Mouse (Mus musculus) heart, postnatal 10 days (tissue): ENCODE data around the gene Saysd1. TPM values are rescaled to one million over a fixed set of nuclear protein-coding genes. Genes with fewer than 3 reads are reported as not detected.
A peak's percentile ranks its signal among the peaks of the same experiment; 100 is the strongest.

Experiments
- DNase-seq, 2 experiments: peaks; one replicate each; pipeline ENCODE4 v3.0.0; 2021
- intact Hi-C: fragments of 180-260 bp; cut with DNase I; formaldehyde crosslinking; loops from one replicate; pipeline ENCODE4 v1.15.1; 2025
- total RNA-seq, 2 experiments: library from RNA; stranded (reverse); gene quantifications; 2 replicates each; pipeline ENCODE4 v1.2.3; 2021

Saysd1 gene
- total RNA-seq, 2 experiments from 2014 or later = 2.5 to 2.8 TPM

GRCm38 (mm10) chr14:20114951-20115350 is 23.4 kb downstream of the Saysd1 start:
- no peak for DNase-seq

GRCm38 (mm10) chr14:20113964-20114363 is 24.4 kb downstream of the Saysd1 start:
- intact Hi-C loops = loop anchor here (1.0 kb wide), 1 partner anchor 144 kb away; no protein-coding TSS in a partner anchor
- peak; percentile 84 to 91 for DNase-seq

More at GRCm38 (mm10) chr14:20114951-20115350, 23.4 kb downstream of the Saysd1 start:
- intact Hi-C loops = loop anchor here (1.0 to 5.0 kb wide), 2 partner anchors 67 to 143 kb away; partner anchors contain the start of gene Kcnk5

GRCm38 (mm10) chr14:20113189-20113961 is 25.0 kb downstream of the Saysd1 start:
- intact Hi-C loops = no loop called here
- DNase-seq = no peak

GRCm38 (mm10) chr14:20112218-20112617 is 26.1 kb downstream of the Saysd1 start:
- intact Hi-C loops = no loop called here
- DNase-seq = no peak

GRCm38 (mm10) chr14:20110945-20111344 is 27.4 kb downstream of the Saysd1 start:
- no peak for DNase-seq
- intact Hi-C loops = no loop called here

- intact Hi-C loops = no loop called here
- no peak for DNase-seq
These were observed 32.1 kb downstream of the Saysd1 start for GRCm38 (mm10) chr14:20106271-20106670.

GRCm38 (mm10) chr14:20103207-20103606 is 35.1 kb downstream of the Saysd1 start:
- intact Hi-C loops = no loop called here
- peak in 1 of 2 experiments; percentile 15 for DNase-seq

GRCm38 (mm10) chr14:20098061-20098460 is 40.3 kb downstream of the Saysd1 start:
- intact Hi-C loops = no loop called here
- DNase-seq = no peak

GRCm38 (mm10) chr14:20094942-20095341 is 43.4 kb downstream of the Saysd1 start:
- intact Hi-C loops = no loop called here

GRCm38 (mm10) chr14:20093493-20093892 is 44.8 kb downstream of the Saysd1 start:
- intact Hi-C loops = no loop called here

More at GRCm38 (mm10) chr14:20094942-20095341, 43.4 kb downstream of the Saysd1 start:
- no peak for DNase-seq

GRCm38 (mm10) chr14:20084335-20084734 is 54.0 kb downstream of the Saysd1 start:
- intact Hi-C loops = no loop called here

More at GRCm38 (mm10) chr14:20093493-20093892, 44.8 kb downstream of the Saysd1 start:
- DNase-seq = peak; percentile 55 to 71

GRCm38 (mm10) chr14:20082536-20083325 is 55.6 kb downstream of the Saysd1 start:
- peak; percentile 91 to 92 for DNase-seq
- intact Hi-C loops = no loop called here

More at GRCm38 (mm10) chr14:20084335-20084734, 54.0 kb downstream of the Saysd1 start:
- no peak for DNase-seq

- intact Hi-C loops = no loop called here
- no peak for DNase-seq
These were observed 56.3 kb downstream of the Saysd1 start for GRCm38 (mm10) chr14:20081937-20082533.

- no peak for DNase-seq
- intact Hi-C loops = no loop called here
These were observed 57.2 kb downstream of the Saysd1 start for GRCm38 (mm10) chr14:20081084-20081483.

GRCm38 (mm10) chr14:20077181-20077580 is 61.2 kb downstream of the Saysd1 start:
- intact Hi-C loops = no loop called here

GRCm38 (mm10) chr14:20075544-20075943 is 62.8 kb downstream of the Saysd1 start:
- no peak for DNase-seq
- intact Hi-C loops = no loop called here

More at GRCm38 (mm10) chr14:20077181-20077580, 61.2 kb downstream of the Saysd1 start:
- DNase-seq = no peak

GRCm38 (mm10) chr14:20074759-20075158 is 63.6 kb downstream of the Saysd1 start:
- no peak for DNase-seq

GRCm38 (mm10) chr14:20070629-20071028 is 67.7 kb downstream of the Saysd1 start:
- DNase-seq = peak; percentile 19 to 29
- intact Hi-C loops = loop anchor here (1.0 kb wide), 1 partner anchor 188 kb away; no protein-coding TSS in a partner anchor

More at GRCm38 (mm10) chr14:20074759-20075158, 63.6 kb downstream of the Saysd1 start:
- intact Hi-C loops = no loop called here

- no peak for DNase-seq
- intact Hi-C loops = loop anchor here (5.0 kb wide), 1 partner anchor 151 kb away; no protein-coding TSS in a partner anchor
These were observed 70.0 kb downstream of the Saysd1 start for GRCm38 (mm10) chr14:20068365-20068764.

GRCm38 (mm10) chr14:20067293-20068074 is 70.8 kb downstream of the Saysd1 start:
- intact Hi-C loops = loop anchor here (1.0 to 5.0 kb wide), 5 partner anchors 91 to 362 kb away; no protein-coding TSS in a partner anchor
- DNase-seq = peak; percentile 83 to 84
